Mouse (Mus musculus) midbrain, embryonic 15.5 days (tissue): ENCODE measurements at regions not wholly inside any gene's neighbourhood (a gene's known extent, or its start where the extent isn't known, plus 50 kb on each side); places are given as distances from the start of the nearest gene placed in this dataset.
A peak's percentile ranks its signal among the peaks of the same experiment; 100 is the strongest.

Source experiments
- ATAC-seq: fragments of 200-750 bp; cut with Nextera tagmentation; replicated peaks from 2 replicates; pipeline ENCODE4 v1.8.0; 2017; ENCODE audit warnings: moderate TSS enrichment
- H3K27ac ChIP-seq: fragments of 300-500 bp; sonication (generic); 2 replicates; pipeline ENCODE4 v1.5.1; 2015; ENCODE audit warnings: mild to moderate bottlenecking, inconsistent platforms
- H3K27me3 ChIP-seq: fragments of 300-500 bp; sonication (generic); replicated peaks from 2 replicates; pipeline ENCODE4 v1.6.1; 2015; ENCODE audit warnings: inconsistent platforms
- H3K36me3 ChIP-seq: fragments of 300-500 bp; sonication (generic); replicated peaks from 2 replicates; pipeline ENCODE4 v1.6.1; 2015; ENCODE audit warnings: inconsistent platforms
- H3K4me1 ChIP-seq: fragments of 300-500 bp; sonication (generic); 2 replicates; pipeline ENCODE4 v1.6.1; 2015; ENCODE audit warnings: inconsistent platforms
- H3K4me2 ChIP-seq: fragments of 300-500 bp; sonication (generic); 2 replicates; pipeline ENCODE4 v1.6.1; 2015; ENCODE audit warnings: inconsistent platforms, mild to moderate bottlenecking, moderate library complexity
- H3K4me3 ChIP-seq: fragments of 300-500 bp; sonication (generic); 2 replicates; pipeline ENCODE4 v1.5.1; 2015; ENCODE audit warnings: mild to moderate bottlenecking, inconsistent platforms
- H3K9ac ChIP-seq: fragments of 300-500 bp; sonication (generic); 2 replicates; pipeline ENCODE4 v1.6.1; 2015; ENCODE audit warnings: mild to moderate bottlenecking, inconsistent platforms
- H3K9me3 ChIP-seq: fragments of 300-500 bp; sonication (generic); 2 replicates; pipeline ENCODE4 v1.6.1; 2016; ENCODE audit warnings: inconsistent platforms
- WGBS: fragments of 180-500 bp; shearing (Covaris S2); methylation state at CpG from one replicate; pipeline ENCODE4 v1.1.7; 2015; ENCODE audit warnings: mixed read lengths; 5-methylcytosine and 5-hydroxymethylcytosine counted together

DNA sequence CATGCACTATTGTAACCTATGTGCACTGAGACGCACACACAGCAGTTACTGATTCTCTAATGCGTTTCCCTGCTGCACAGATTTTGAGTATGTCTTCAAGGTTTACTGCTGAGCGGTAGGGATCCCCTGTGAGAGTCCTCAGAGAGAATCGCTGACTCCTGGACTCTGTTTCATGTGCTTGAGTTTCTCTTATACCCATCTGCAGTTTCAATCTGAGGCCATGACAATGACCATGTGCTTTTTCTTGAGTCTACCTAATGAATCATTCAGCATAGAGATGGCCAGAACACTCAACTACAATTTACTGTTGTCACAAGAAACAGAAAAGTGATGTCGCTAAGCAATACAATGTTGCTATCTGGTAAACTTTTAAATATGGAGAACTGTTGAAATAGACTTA is 110.8 kb upstream of the Gm5148 start:
- Histone ChIP-seq H3K9me3 (no peaks in the 10 kb centered on the region), H3K4me1 (no peaks in the 10 kb centered on the region), H3K4me2 (no peak overlapping the region), H3K27me3 (no peaks in the 10 kb centered on the region), H3K4me3 (no peak overlapping the region), H3K36me3 (no peaks in the 10 kb centered on the region), H3K9ac (no peak overlapping the region), H3K27ac (no peak overlapping the region)
- ATAC-seq = no peak
- 86% methylated on average over 5 of the region's 5 CpGs for WGBS

GRCm38 (mm10) chr3:37834626-37835025 is 110.3 kb upstream of the Gm5148 start:
- WGBS = 86% methylated on average over 3 of the region's 3 CpGs
- H3K4me1 ChIP-seq = no peaks in the 10 kb centered on the region
- H3K36me3 ChIP-seq = no peaks in the 10 kb centered on the region
- no peaks in the 10 kb centered on the region for H3K9me3 ChIP-seq
- no peak overlapping the region for H3K9ac ChIP-seq
- no peak overlapping the region for H3K4me3 ChIP-seq
- H3K27me3 ChIP-seq = no peaks in the 10 kb centered on the region
- H3K27ac ChIP-seq = no peak overlapping the region
- ATAC-seq = no peak
- H3K4me2 ChIP-seq = no peak overlapping the region

- Histone ChIP-seq H3K4me3 (no peak overlapping the region), H3K36me3 (no peaks in the 10 kb centered on the region), H3K4me2 (no peak overlapping the region), H3K4me1 (no peaks in the 10 kb centered on the region), H3K9me3 (no peaks in the 10 kb centered on the region), H3K9ac (no peak overlapping the region), H3K27ac (no peak overlapping the region), H3K27me3 (no peaks in the 10 kb centered on the region)
- ATAC-seq = no peak
- 86% methylated on average over 4 of the region's 4 CpGs for WGBS
Observed at GRCm38 (mm10) chr3:37833387-37833786, 109.1 kb upstream of the Gm5148 start.

DNA sequence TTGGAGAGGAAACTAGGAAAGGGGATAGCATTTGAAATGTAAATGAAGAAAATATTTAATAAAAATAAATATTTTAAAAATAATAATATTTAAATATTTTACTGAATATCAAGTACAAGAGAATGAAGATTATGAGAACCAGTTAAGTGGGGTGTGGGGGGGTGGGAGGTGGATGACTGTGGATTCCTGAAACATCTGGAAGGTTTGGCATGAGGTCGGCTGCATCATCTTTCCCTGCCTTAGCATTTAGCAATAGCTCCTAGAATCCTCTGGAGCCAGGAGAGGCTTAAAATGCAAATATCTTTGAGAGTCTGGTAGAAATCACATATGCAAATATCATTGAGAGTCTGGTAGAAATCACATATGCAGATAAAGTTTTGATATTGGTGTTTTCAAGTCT is 103.3 kb upstream of the Gm5148 start:
- Histone ChIP-seq H3K4me3 (no peak overlapping the region), H3K36me3 (no peaks in the 10 kb centered on the region), H3K9me3 (no peaks in the 10 kb centered on the region), H3K27ac (no peak overlapping the region), H3K4me1 (no peaks in the 10 kb centered on the region), H3K4me2 (no peak overlapping the region), H3K9ac (no peak overlapping the region), H3K27me3 (no peaks in the 10 kb centered on the region)
- WGBS = 62% methylated on average over 1 of the region's 1 CpGs
- ATAC-seq = no peak

GRCm38 (mm10) chr3:37825602-37826001 is 101.3 kb upstream of the Gm5148 start:
- H3K9me3 ChIP-seq = no peaks in the 10 kb centered on the region
- 96% methylated on average over 4 of the region's 4 CpGs for WGBS
- no peak overlapping the region for H3K27ac ChIP-seq
- H3K4me2 ChIP-seq = no peak overlapping the region
- no peak overlapping the region for H3K4me3 ChIP-seq
- no peak overlapping the region for H3K9ac ChIP-seq
- no peaks in the 10 kb centered on the region for H3K27me3 ChIP-seq
- no peaks in the 10 kb centered on the region for H3K36me3 ChIP-seq
- no peaks in the 10 kb centered on the region for H3K4me1 ChIP-seq
- no peak for ATAC-seq

DNA sequence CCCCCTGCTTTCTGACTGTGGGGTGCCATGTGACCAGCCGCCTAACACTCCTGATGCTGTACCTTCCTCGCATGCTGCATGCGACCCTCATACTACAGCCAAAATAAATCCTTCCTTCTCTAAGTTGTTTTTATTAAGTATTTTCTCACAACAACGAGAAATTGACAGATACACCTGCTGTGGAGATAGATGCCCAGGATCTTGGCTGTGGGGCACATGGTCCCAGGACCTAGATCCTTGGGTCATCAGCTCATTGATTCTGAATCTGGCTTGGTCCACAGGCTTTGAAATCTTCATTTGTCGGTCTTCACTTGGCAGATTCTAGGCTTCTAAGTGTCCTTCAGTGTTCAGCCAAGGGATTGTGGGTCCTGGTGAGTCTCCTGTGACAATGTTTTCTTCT is 100.4 kb upstream of the Gm5148 start:
- Histone ChIP-seq H3K4me1 (no peaks in the 10 kb centered on the region), H3K9ac (no peak overlapping the region), H3K4me2 (no peak overlapping the region), H3K9me3 (no peaks in the 10 kb centered on the region), H3K27ac (no peak overlapping the region), H3K4me3 (no peak overlapping the region), H3K27me3 (no peaks in the 10 kb centered on the region), H3K36me3 (no peaks in the 10 kb centered on the region)
- ATAC-seq = no peak
- 95% methylated on average over 5 of the region's 5 CpGs for WGBS

DNA sequence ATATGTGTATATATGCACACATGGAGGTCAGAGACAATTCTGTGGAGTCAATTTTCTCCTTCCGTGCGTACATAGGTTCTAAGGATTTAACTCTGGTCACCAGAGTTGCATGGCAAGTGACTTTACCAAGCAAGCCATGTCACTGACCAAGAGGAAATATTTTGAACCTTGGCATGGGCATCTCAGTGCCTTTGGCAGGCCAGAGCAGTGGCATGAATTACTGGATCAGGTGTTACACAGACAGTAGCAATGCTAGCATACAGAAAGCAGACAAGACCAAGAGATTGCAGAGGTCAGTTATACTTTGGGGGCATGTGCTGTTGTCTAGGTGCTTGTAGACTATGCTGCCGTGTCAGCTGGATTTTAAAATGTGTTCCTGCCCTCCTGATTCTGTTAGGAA is 95.2 kb upstream of the Gm5148 start:
- Histone ChIP-seq H3K4me1 (no peaks in the 10 kb centered on the region; the same call in 1 of the 2 replicates), H3K4me2 (no peak overlapping the region), H3K27me3 (no peaks in the 10 kb centered on the region), H3K27ac (no peak overlapping the region), H3K9me3 (no peaks in the 10 kb centered on the region), H3K4me3 (no peak overlapping the region), H3K36me3 (no peaks in the 10 kb centered on the region), H3K9ac (no peak overlapping the region)
- 89% methylated on average over 3 of the region's 3 CpGs for WGBS
- ATAC-seq = no peak

GRCm38 (mm10) chr3:37817434-37817805 is 93.1 kb upstream of the Gm5148 start:
- no peak for ATAC-seq
- Histone ChIP-seq H3K4me3 (no peak overlapping the region), H3K27ac (peak overlapping the region; percentile 26; the same call in 1 of the 2 replicates), H3K4me2 (no peak overlapping the region), H3K36me3 (no peaks in the 10 kb centered on the region), H3K4me1 (no peaks in the 10 kb centered on the region; the same call in 1 of the 2 replicates), H3K27me3 (no peaks in the 10 kb centered on the region), H3K9ac (no peak overlapping the region), H3K9me3 (no peaks in the 10 kb centered on the region)
- 45% methylated on average over 3 of the region's 3 CpGs for WGBS

- no peaks in the 10 kb centered on the region; the same call in 1 of the 2 replicates for H3K4me1 ChIP-seq
- no peaks in the 10 kb centered on the region for H3K36me3 ChIP-seq
- H3K4me3 ChIP-seq = no peak overlapping the region
- no peak overlapping the region for H3K9ac ChIP-seq
- no peaks in the 10 kb centered on the region for H3K27me3 ChIP-seq
- ATAC-seq = peak; percentile 85
- H3K27ac ChIP-seq = peak overlapping the region; percentile 26; the same call in 1 of the 2 replicates
- H3K4me2 ChIP-seq = no peak overlapping the region
- WGBS = 18% methylated on average over 6 of the region's 6 CpGs
- no peaks in the 10 kb centered on the region for H3K9me3 ChIP-seq
Observed at GRCm38 (mm10) chr3:37816781-37817433, 92.6 kb upstream of the Gm5148 start.

DNA sequence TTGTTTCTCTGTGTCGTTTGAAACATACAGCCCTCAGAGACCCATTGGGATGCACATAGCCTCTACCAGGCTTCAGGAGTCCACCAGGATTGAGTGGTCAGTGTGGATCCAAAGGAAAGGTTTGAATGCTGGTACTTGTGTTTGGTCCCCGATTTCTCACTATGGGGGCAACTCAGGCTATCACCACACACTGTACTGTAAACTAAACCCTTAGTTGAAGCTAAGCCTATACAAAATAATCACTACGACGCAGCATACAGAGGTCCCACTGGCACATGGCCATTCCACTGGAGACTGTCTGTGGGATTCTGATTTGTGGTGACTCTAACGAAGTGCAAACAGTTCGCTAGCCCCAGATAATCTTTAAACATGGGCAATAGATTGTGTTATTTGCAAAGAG is 91.5 kb upstream of the Gm5148 start:
- H3K9ac ChIP-seq = no peak overlapping the region
- no peak overlapping the region for H3K4me3 ChIP-seq
- no peak overlapping the region for H3K4me2 ChIP-seq
- no peaks in the 10 kb centered on the region; the same call in 1 of the 2 replicates for H3K4me1 ChIP-seq
- no peaks in the 10 kb centered on the region for H3K27me3 ChIP-seq
- no peak overlapping the region for H3K27ac ChIP-seq
- no peaks in the 10 kb centered on the region for H3K9me3 ChIP-seq
- no peak for ATAC-seq
- no peaks in the 10 kb centered on the region for H3K36me3 ChIP-seq
- WGBS = 89% methylated on average over 6 of the region's 6 CpGs

- H3K9me3 ChIP-seq = peaks cover 5% of the 10 kb centered on the region; the same call in 1 of the 2 replicates
- no peak overlapping the region for H3K9ac ChIP-seq
- no peak overlapping the region for H3K27ac ChIP-seq
- no peak for ATAC-seq
- H3K4me2 ChIP-seq = no peak overlapping the region
- no peak overlapping the region for H3K4me3 ChIP-seq
- no peaks in the 10 kb centered on the region; the same call in 1 of the 2 replicates for H3K4me1 ChIP-seq
- H3K36me3 ChIP-seq = no peaks in the 10 kb centered on the region
- 94% methylated on average over 3 of the region's 3 CpGs for WGBS
- no peaks in the 10 kb centered on the region for H3K27me3 ChIP-seq
Observed at GRCm38 (mm10) chr3:37812936-37813335, 88.6 kb upstream of the Gm5148 start.

- no peak overlapping the region for H3K4me3 ChIP-seq
- H3K27me3 ChIP-seq = no peaks in the 10 kb centered on the region
- no peaks in the 10 kb centered on the region for H3K36me3 ChIP-seq
- WGBS = 77% methylated on average over 2 of the region's 2 CpGs
- no peak overlapping the region for H3K9ac ChIP-seq
- no peaks in the 10 kb centered on the region for H3K4me1 ChIP-seq
- peaks cover 5% of the 10 kb centered on the region; the same call in 1 of the 2 replicates for H3K9me3 ChIP-seq
- H3K4me2 ChIP-seq = no peak overlapping the region
- no peak for ATAC-seq
- H3K27ac ChIP-seq = no peak overlapping the region
Observed at GRCm38 (mm10) chr3:37811429-37811828, 87.1 kb upstream of the Gm5148 start.

- Histone ChIP-seq H3K4me1 (no peaks in the 10 kb centered on the region), H3K36me3 (no peaks in the 10 kb centered on the region), H3K9ac (no peak overlapping the region), H3K4me2 (no peak overlapping the region), H3K9me3 (peaks cover 5% of the 10 kb centered on the region; the same call in 1 of the 2 replicates), H3K27ac (no peak overlapping the region), H3K4me3 (no peak overlapping the region), H3K27me3 (no peaks in the 10 kb centered on the region)
- ATAC-seq = no peak
- WGBS = 95% methylated on average over 2 of the region's 2 CpGs
Observed at GRCm38 (mm10) chr3:37810763-37811162, 86.5 kb upstream of the Gm5148 start.
